29 mouse cellular contexts compared by ENCODE assay signal in genomic region chr17:81455269-81455668, GRCm38 (mm10). TPM values are rescaled to one million over a fixed set of nuclear protein-coding genes. Genes with fewer than 3 reads are reported as not detected.
DNase-seq lines count a peak whose midpoint lies in the region; ATAC-seq and TF ChIP-seq lines count a peak whose summit lies in the region.
"Had no signal": no experiment of that assay in that cellular context is flagged by ENCODE, and none has a peak within 500 bp of the region (broad histone marks: within the 10 kb centered on the region; RNA-seq: fewer than 3 reads in every experiment).

No protein-coding gene starts in this region.

- no peak for DNase-seq in forebrain, embryonic 14.5 days (ENCODE audit: low spot score)
- peak; percentile 26 for DNase-seq in gastrocnemius, adult 2 months
- DNase-seq in gastrocnemius, postnatal 36 days: no peak
- peak; percentile 10 for DNase-seq in hindbrain, postnatal 0 days (ENCODE audit: low spot score)
- no peak for DNase-seq in hindbrain, embryonic 14.5 days (ENCODE audit: low spot score)
- DNase-seq in midbrain, embryonic 11.5 days (ENCODE audit: low spot score, missing footprints): peak; percentile 56
- no peak for DNase-seq in midbrain, embryonic 10.5 days (ENCODE audit: low spot score)
- DNase-seq: adrenal gland, postnatal 10 days; B cell, adult 2 months; cerebellum, adult 11-12 months; cerebellum, adult 9-10 months; cerebellum, postnatal 25 days; heart, adult 2 months; heart, postnatal 36 days; kidney, adult 11 months had no signal

- H3K36me3 ChIP-seq in forebrain, embryonic 14.5 days (ENCODE audit: control insufficient read depth, insufficient read depth, low read length): no peaks in the 10 kb centered on the region
- H3K36me3 ChIP-seq in forebrain, embryonic 16.5 days (ENCODE audit: control insufficient read depth, insufficient read depth): no peaks in the 10 kb centered on the region
- H3K36me3 ChIP-seq in hindbrain, postnatal 0 days (ENCODE audit: insufficient read depth, low read length): no peaks in the 10 kb centered on the region
- no peaks in the 10 kb centered on the region for H3K36me3 ChIP-seq in hindbrain, embryonic 14.5 days (replicated peaks; ENCODE audit: control insufficient read depth, insufficient read depth)
- no peaks in the 10 kb centered on the region for H3K36me3 ChIP-seq in midbrain, embryonic 11.5 days (ENCODE audit: control insufficient read depth, insufficient read depth, low read length)
- no peaks in the 10 kb centered on the region for H3K36me3 ChIP-seq in midbrain, embryonic 10.5 days
- H3K36me3 ChIP-seq: embryonic facial prominence, embryonic 12.5 days; G1E; hindbrain, embryonic 13.5 days had no signal

- H3K9me3 ChIP-seq in forebrain, embryonic 14.5 days (replicated peaks; ENCODE audit: control insufficient read depth, low read length): no peaks in the 10 kb centered on the region; the same call in 1 of the 2 replicates
- no peaks in the 10 kb centered on the region for H3K9me3 ChIP-seq in forebrain, embryonic 16.5 days (ENCODE audit: control insufficient read depth, low read length)
- H3K9me3 ChIP-seq in hindbrain, postnatal 0 days (ENCODE audit: low read length): no peaks in the 10 kb centered on the region
- H3K9me3 ChIP-seq in hindbrain, embryonic 14.5 days (ENCODE audit: control insufficient read depth, low read length): no peaks in the 10 kb centered on the region
- H3K9me3 ChIP-seq in midbrain, embryonic 11.5 days (ENCODE audit: control insufficient read depth, low read length): no peaks in the 10 kb centered on the region
- no peaks in the 10 kb centered on the region for H3K9me3 ChIP-seq in midbrain, embryonic 10.5 days (replicated peaks)
- H3K9me3 ChIP-seq: embryonic facial prominence, embryonic 12.5 days; hindbrain, embryonic 13.5 days had no signal

- WGBS in forebrain, embryonic 14.5 days: 67% methylated on average over 3 of the region's 3 CpGs
- 61% methylated on average over 3 of the region's 3 CpGs for WGBS in forebrain, embryonic 16.5 days
- WGBS in hindbrain, postnatal 0 days: 50% methylated on average over 3 of the region's 3 CpGs
- WGBS in hindbrain, embryonic 14.5 days: 49% methylated on average over 3 of the region's 3 CpGs
- WGBS in midbrain, embryonic 11.5 days: 57% methylated on average over 3 of the region's 3 CpGs
- WGBS in midbrain, embryonic 10.5 days: 50% methylated on average over 3 of the region's 3 CpGs

- no peak overlapping the region for H3K9ac ChIP-seq in forebrain, embryonic 14.5 days (ENCODE audit: low read length)
- H3K9ac ChIP-seq in forebrain, embryonic 16.5 days (replicated peaks; ENCODE audit: low read depth, low read length): no peak overlapping the region
- H3K9ac ChIP-seq in hindbrain, postnatal 0 days (replicated peaks; ENCODE audit: low read length): no peak overlapping the region
- H3K9ac ChIP-seq in hindbrain, embryonic 14.5 days: no peak overlapping the region
- no peak overlapping the region for H3K9ac ChIP-seq in midbrain, embryonic 11.5 days (ENCODE audit: low read length)
- H3K9ac ChIP-seq: embryonic facial prominence, embryonic 12.5 days; hindbrain, embryonic 13.5 days had no signal

- 0 out of 2 replicates have a peak overlapping the region, but pooled peaks have one; percentile 1 for H3K27ac ChIP-seq in forebrain, embryonic 14.5 days (ENCODE audit: low read depth, low read length)
- no peak overlapping the region for H3K27ac ChIP-seq in forebrain, embryonic 16.5 days (ENCODE audit: low read length)
- H3K27ac ChIP-seq in gastrocnemius, adult 2 months: no peak overlapping the region
- no peak overlapping the region for H3K27ac ChIP-seq in hindbrain, postnatal 0 days
- no peak overlapping the region for H3K27ac ChIP-seq in hindbrain, embryonic 14.5 days
- H3K27ac ChIP-seq in midbrain, embryonic 11.5 days (ENCODE audit: low read depth, low read length): no peak overlapping the region
- no peak overlapping the region for H3K27ac ChIP-seq in midbrain, embryonic 10.5 days (replicated peaks)
- H3K27ac ChIP-seq: embryonic facial prominence, embryonic 12.5 days; heart, adult 2 months; hindbrain, embryonic 13.5 days had no signal

- no peak overlapping the region for H3K4me3 ChIP-seq in forebrain, embryonic 14.5 days (ENCODE audit: low read depth, low read length)
- H3K4me3 ChIP-seq in forebrain, embryonic 16.5 days (replicated peaks; ENCODE audit: low read length): no peak overlapping the region
- H3K4me3 ChIP-seq in gastrocnemius, adult 2 months: no peak overlapping the region
- H3K4me3 ChIP-seq in hindbrain, postnatal 0 days (ENCODE audit: low read length): no peak overlapping the region
- no peak overlapping the region for H3K4me3 ChIP-seq in hindbrain, embryonic 14.5 days (replicated peaks; ENCODE audit: low read length)
- H3K4me3 ChIP-seq in midbrain, embryonic 11.5 days (ENCODE audit: low read depth, low read length): no peak overlapping the region
- no peak overlapping the region for H3K4me3 ChIP-seq in midbrain, embryonic 10.5 days
- H3K4me3 ChIP-seq: embryonic facial prominence, embryonic 12.5 days; heart, adult 2 months; hindbrain, embryonic 13.5 days had no signal

- no peaks in the 10 kb centered on the region for H3K27me3 ChIP-seq in forebrain, embryonic 14.5 days (replicated peaks; ENCODE audit: control insufficient read depth, insufficient read depth, low read length)
- H3K27me3 ChIP-seq in forebrain, embryonic 16.5 days (replicated peaks; ENCODE audit: control insufficient read depth, insufficient read depth, low read length): no peaks in the 10 kb centered on the region
- no peaks in the 10 kb centered on the region for H3K27me3 ChIP-seq in hindbrain, postnatal 0 days (ENCODE audit: insufficient read depth, low read length)
- H3K27me3 ChIP-seq in hindbrain, embryonic 14.5 days (ENCODE audit: control insufficient read depth, insufficient read depth, low read length): no peaks in the 10 kb centered on the region
- no peaks in the 10 kb centered on the region for H3K27me3 ChIP-seq in midbrain, embryonic 11.5 days (ENCODE audit: control insufficient read depth, insufficient read depth, low read length)
- H3K27me3 ChIP-seq in midbrain, embryonic 10.5 days (ENCODE audit: low read depth, poor library complexity, severe bottlenecking): no peaks in the 10 kb centered on the region
- H3K27me3 ChIP-seq: embryonic facial prominence, embryonic 12.5 days; hindbrain, embryonic 13.5 days had no signal

- intact Hi-C loops in gastrocnemius, adult 2 months (cut with DNase I): no loop called here
- intact Hi-C loops in gastrocnemius, postnatal 36 days (cut with DNase I): no loop called here

- ATAC-seq in forebrain, embryonic 14.5 days: no peak
- no peak for ATAC-seq in forebrain, embryonic 16.5 days
- 0 out of 2 replicates have a peak, but pooled peaks have one; percentile 27 for ATAC-seq in hindbrain, postnatal 0 days
- ATAC-seq in hindbrain, embryonic 14.5 days (ENCODE audit: low FRiP score): no peak
- no peak for ATAC-seq in midbrain, embryonic 11.5 days (ENCODE audit: low FRiP score)
- ATAC-seq: CD4-positive, CD25-positive, alpha-beta regulatory T cell, adult 4 months had no signal

- no peak for TF ChIP-seq CTCF in gastrocnemius, adult 2 months (IDR thresholded peaks at IDR 0.05)
- no peak for TF ChIP-seq CTCF in hindbrain, postnatal 0 days (IDR thresholded peaks at IDR 0.05; ENCODE audit: low read depth)

- no peaks in the 10 kb centered on the region for H3K4me1 ChIP-seq in forebrain, embryonic 14.5 days (ENCODE audit: control insufficient read depth, insufficient read depth, low read length)
- peaks cover 4% of the 10 kb centered on the region; the same call in 1 of the 2 replicates for H3K4me1 ChIP-seq in forebrain, embryonic 16.5 days (replicated peaks; ENCODE audit: control insufficient read depth, insufficient read depth, low read length)
- no peaks in the 10 kb centered on the region for H3K4me1 ChIP-seq in hindbrain, postnatal 0 days (ENCODE audit: insufficient read depth, low read length)
- no peaks in the 10 kb centered on the region for H3K4me1 ChIP-seq in hindbrain, embryonic 14.5 days (replicated peaks; ENCODE audit: control insufficient read depth, insufficient read depth, low read length)
- H3K4me1 ChIP-seq in midbrain, embryonic 11.5 days (ENCODE audit: control insufficient read depth, insufficient read depth, low read length): no peaks in the 10 kb centered on the region
- H3K4me1 ChIP-seq in midbrain, embryonic 10.5 days: 0 out of 2 replicates have a peak, but pooled peaks cover 3% of the 10 kb centered on the region
- H3K4me1 ChIP-seq: embryonic facial prominence, embryonic 12.5 days; hindbrain, embryonic 13.5 days had no signal

- no peak overlapping the region for H3K4me2 ChIP-seq in forebrain, embryonic 14.5 days (ENCODE audit: low read length)
- H3K4me2 ChIP-seq in forebrain, embryonic 16.5 days (ENCODE audit: low read length): no peak overlapping the region
- H3K4me2 ChIP-seq in hindbrain, postnatal 0 days (ENCODE audit: low read depth, low read length): no peak overlapping the region
- H3K4me2 ChIP-seq in hindbrain, embryonic 14.5 days (replicated peaks): no peak overlapping the region
- H3K4me2 ChIP-seq in midbrain, embryonic 11.5 days: no peak overlapping the region
- H3K4me2 ChIP-seq: embryonic facial prominence, embryonic 12.5 days; heart, embryonic 11.5 days; hindbrain, embryonic 13.5 days had no signal

RNA-seq across cellular contexts. Expression of gene Gm11096, which starts 13.7 kb away (rescaled TPM):
- polyA plus RNA-seq in forebrain, embryonic 14.5 days (2014; fragmentation: Nextera tagmentation; extraction: Ambion mirVana): not detected in 2 replicates
- polyA plus RNA-seq in forebrain, embryonic 16.5 days (2015; fragmentation: Nextera tagmentation; extraction: Ambion mirVana): not detected in 2 replicates
- total RNA-seq in gastrocnemius, adult 2 months (2021): not detected
- total RNA-seq in gastrocnemius, postnatal 36 days (2021): not detected
- not detected in 2 replicates for total RNA-seq in hindbrain, postnatal 0 days (2014; rRNA removed)
- not detected in 2 replicates for polyA plus RNA-seq in hindbrain, postnatal 0 days (2015; fragmentation: Nextera tagmentation; extraction: Ambion mirVana)
- not detected in 2 replicates for polyA plus RNA-seq in hindbrain, embryonic 14.5 days (2014; fragmentation: Nextera tagmentation; extraction: Ambion mirVana)
- not detected in 2 replicates for polyA plus RNA-seq in midbrain, embryonic 11.5 days (2014; fragmentation: Nextera tagmentation; extraction: Ambion mirVana)
- polyA plus RNA-seq in midbrain, embryonic 10.5 days (2016; fragmentation: Nextera tagmentation; extraction: Ambion mirVana): not detected in 2 replicates
- total RNA-seq: adrenal gland, postnatal 10 days; adrenal gland, postnatal 4 days; G1E; gastrocnemius, adult 8-10 months; heart, adult 2 months; heart, postnatal 36 days had no signal
- polyA plus RNA-seq: CD4-positive, CD25-positive, alpha-beta regulatory T cell, adult 4 months; cortical plate, adult 2 months; embryonic facial prominence, embryonic 12.5 days; forebrain, embryonic 11.5 days; frontal cortex, adult 2 months; G1E; gonadal fat pad, adult 2 months; heart, adult 2 months; heart, embryonic 11.5 days; heart, embryonic 16.5 days; hindbrain, embryonic 13.5 days; intestine, embryonic 14.5 days had no signal

Comparison
In these comparisons a context has a peak if more than half of its experiments do, and no peak if none do; other contexts are left out.
1. DNase-seq: peak in gastrocnemius, adult 2 months (single experiment), hindbrain, postnatal 0 days (single experiment) and midbrain, embryonic 11.5 days (single experiment); none in forebrain, embryonic 14.5 days (single experiment), gastrocnemius, postnatal 36 days (0 of 2), hindbrain, embryonic 14.5 days (single experiment) and midbrain, embryonic 10.5 days (single experiment).